Mouse (Mus musculus) frontal cortex, adult (tissue): ENCODE results near the gene Spock1.
A peak's percentile ranks its signal among the peaks of the same experiment; 100 is the strongest.

Experiments
- ATAC-seq: cut with Nextera tagmentation; 2 replicates; pipeline ENCODE4 v1.9.2; 2017; ENCODE audit warnings: mild to moderate bottlenecking, moderate library complexity, mixed read lengths; ENCODE audit not compliant: low TSS enrichment

The Spock1 gene

GRCm38 (mm10) chr13:57659872-57660271, 248.3 kb downstream of the Spock1 start:
- 0 out of 2 replicates have a peak, but pooled peaks have one; percentile 51 for ATAC-seq

- no peak for ATAC-seq
These were observed 251.5 kb downstream of the Spock1 start for GRCm38 (mm10) chr13:57656606-57657005.

- no peak for ATAC-seq
These were observed 253.8 kb downstream of the Spock1 start for GRCm38 (mm10) chr13:57654362-57654761.

- 0 out of 2 replicates have a peak, but pooled peaks have one; percentile 8 for ATAC-seq
These were observed 256.9 kb downstream of the Spock1 start for GRCm38 (mm10) chr13:57651236-57651635.

- ATAC-seq: no peak
These were observed 259.3 kb downstream of the Spock1 start for GRCm38 (mm10) chr13:57648784-57649183.

DNA sequence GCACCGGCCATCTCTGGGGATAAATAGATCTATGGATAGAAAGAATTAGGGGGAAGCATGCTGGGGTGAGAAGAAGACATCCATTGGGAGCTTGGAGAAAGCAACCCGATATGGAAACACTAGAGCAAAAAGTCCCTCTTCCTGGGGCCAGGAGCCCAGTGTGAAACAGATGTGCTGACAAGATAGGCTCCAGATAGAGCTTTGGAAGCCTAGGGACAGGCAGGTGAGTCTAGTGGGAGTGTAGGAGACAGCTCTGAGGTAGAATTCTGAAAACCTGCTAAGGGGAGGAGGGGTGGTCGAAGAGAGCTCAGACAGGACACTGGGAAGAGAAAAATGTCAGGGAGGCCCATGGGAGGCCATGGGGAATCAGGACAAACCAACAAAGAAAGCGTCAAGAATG, 260.7 kb downstream of the Spock1 start:
- no peak for ATAC-seq

DNA sequence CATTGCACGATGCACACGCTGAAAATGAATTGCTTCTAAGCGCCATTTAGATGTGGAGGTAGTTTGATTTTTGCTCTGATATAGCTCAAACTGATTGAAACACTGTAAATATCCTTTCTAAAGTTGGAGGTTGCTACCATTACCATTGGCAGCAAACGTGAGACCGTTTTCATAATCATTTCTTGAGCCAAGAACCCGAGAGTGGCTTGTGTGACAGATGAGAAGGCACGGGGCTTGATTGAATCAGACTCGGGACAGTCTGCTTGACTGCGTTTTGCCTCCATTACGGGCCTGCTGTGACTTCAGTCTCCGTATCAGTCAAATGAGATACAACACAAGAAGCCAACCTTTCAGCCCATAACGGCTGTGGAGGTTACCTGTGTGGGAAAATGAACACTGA, 265.1 kb downstream of the Spock1 start:
- ATAC-seq: no peak

DNA sequence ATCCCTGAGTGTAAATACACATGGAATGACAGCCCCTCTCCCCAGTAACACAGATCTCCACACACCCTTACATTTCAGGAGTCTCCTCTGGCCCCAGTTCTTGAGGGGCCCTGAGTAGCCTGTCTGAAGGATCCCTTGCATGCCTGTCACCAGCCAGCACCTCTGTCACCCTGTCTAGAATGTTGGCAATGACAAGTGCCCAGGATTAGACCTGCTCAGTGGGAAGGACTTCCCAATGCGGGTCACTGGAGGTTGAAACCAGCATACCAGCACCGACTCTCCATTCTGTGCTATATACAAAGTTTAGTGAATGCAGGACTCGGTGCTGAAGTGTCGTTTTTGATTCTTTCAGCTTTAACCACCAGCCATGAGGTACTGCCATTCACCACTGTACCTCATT, 266.5 kb downstream of the Spock1 start:
- ATAC-seq: no peak

DNA sequence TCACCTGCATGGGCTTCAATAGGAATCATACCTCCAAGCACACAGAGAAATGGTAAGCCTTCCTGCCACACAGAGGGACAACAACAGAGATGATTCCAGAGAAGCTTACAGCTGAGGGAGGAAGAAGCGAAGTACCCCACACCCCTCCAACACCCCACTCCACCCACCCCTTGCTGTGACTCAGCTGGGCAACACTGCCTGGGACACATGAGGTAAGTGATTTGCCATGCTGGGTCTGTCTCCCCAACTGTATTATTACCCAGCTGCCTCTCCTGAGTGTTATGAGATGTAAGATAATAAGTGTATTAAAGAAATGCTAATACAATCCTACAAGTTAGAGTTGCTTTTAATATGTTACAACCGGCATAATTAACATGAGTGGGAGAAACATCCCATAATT, 267.2 kb downstream of the Spock1 start:
- ATAC-seq: no peak

- ATAC-seq: peak; percentile 70
These were observed 269.3 kb downstream of the Spock1 start for GRCm38 (mm10) chr13:57638820-57639219.

DNA sequence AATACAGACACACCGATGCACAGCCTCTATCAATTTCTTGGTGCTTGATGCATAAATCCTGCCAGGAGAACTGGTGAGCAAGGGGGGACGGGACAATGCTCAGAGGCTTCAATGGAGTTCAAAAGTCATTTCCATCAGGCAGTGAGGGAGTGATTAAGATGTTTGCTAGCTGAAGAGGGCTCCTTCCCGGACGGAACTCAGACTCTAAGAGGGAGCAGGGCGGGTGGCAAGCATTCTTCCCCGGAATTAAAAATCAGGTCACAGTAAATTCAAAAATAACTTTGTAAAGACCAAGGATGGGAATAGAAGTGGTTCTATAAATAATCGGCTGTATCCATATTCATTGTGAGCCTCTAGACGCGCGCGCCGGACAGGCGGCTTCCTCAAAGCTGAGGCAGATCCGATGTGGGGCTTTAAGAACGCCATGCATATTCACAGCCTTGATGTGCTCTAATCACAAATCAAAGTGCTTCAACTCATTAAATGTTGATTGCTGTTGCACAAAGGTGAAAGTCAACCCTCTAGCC, 270.5 kb downstream of the Spock1 start:
- ATAC-seq: peak; percentile 50

- ATAC-seq: peak; percentile 28; the same call in 1 of the 2 replicates
These were observed 271.0 kb downstream of the Spock1 start for GRCm38 (mm10) chr13:57637080-57637572.

DNA sequence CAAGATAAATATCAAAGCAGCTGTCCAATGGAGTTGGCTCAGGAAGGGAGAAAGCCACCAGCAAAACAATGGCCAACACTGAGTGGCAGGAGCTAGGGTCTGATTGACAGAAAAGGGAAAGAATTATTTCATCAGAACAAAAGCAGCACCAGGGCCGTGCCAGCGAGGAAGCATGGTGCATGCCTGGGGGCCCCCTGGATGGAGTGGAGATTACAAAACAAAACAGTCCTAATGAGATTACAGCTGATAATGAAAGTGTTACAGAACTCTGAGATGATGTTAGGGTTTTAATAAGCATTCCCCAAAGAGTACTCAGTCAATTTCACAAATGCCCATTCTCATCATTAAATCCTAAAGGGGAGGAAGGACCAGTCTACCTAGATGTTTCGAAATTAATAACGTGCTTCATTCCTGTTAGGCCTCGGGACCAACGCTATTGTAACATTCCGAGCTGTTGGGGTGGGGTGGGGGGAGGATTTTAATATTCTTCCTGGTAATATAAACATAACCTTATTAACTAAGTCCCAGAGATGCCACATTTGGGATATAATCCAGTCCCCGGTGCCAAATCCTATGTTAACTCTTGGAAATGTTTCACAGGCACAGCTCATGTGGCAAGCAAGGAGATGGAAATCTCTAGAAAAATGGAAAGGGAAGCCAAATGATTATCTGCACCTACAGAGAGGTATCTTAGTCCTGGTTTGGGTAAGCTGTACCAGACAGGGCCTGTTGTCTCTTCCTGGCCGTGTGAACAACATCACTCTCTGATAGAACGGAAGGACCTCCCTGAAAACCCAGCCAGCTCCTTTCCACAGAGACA, 271.7 kb downstream of the Spock1 start:
- no peak for ATAC-seq

- ATAC-seq: peak; percentile 61
These were observed 277.6 kb downstream of the Spock1 start for GRCm38 (mm10) chr13:57630532-57630931.

- no peak for ATAC-seq
These were observed 279.9 kb downstream of the Spock1 start for GRCm38 (mm10) chr13:57628218-57628617.

- ATAC-seq: no peak
These were observed 281.7 kb downstream of the Spock1 start for GRCm38 (mm10) chr13:57626434-57626833.

DNA sequence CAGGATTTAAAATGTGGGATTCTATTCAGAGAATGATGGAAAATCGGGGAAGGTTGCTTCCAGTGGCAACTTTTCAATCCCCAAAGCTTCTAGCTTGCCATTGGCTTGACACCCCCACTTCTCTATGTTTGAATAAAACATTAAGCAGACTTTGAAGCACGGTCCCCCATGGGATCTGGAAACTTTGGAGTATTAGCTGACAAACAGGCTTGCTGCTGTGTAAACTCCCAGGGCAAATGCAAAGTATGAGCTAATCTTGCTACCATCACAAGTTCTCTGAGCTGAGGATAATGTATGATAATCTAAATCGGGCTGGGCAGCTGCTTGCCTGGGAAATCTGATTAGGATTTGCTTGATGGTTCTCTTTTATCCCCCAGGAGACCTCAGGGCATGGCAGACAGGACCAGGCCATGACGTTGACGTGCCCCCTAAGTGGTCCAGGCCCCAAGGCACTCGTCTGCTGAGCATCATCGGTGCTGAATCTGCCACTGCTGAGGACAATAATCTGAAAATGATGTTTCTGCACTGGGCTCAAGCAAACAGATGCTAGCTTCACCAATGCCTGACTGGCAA, 284.1 kb downstream of the Spock1 start:
- ATAC-seq: no peak

- ATAC-seq: peak; percentile 81
These were observed 288.9 kb downstream of the Spock1 start for GRCm38 (mm10) chr13:57619079-57619768.

DNA sequence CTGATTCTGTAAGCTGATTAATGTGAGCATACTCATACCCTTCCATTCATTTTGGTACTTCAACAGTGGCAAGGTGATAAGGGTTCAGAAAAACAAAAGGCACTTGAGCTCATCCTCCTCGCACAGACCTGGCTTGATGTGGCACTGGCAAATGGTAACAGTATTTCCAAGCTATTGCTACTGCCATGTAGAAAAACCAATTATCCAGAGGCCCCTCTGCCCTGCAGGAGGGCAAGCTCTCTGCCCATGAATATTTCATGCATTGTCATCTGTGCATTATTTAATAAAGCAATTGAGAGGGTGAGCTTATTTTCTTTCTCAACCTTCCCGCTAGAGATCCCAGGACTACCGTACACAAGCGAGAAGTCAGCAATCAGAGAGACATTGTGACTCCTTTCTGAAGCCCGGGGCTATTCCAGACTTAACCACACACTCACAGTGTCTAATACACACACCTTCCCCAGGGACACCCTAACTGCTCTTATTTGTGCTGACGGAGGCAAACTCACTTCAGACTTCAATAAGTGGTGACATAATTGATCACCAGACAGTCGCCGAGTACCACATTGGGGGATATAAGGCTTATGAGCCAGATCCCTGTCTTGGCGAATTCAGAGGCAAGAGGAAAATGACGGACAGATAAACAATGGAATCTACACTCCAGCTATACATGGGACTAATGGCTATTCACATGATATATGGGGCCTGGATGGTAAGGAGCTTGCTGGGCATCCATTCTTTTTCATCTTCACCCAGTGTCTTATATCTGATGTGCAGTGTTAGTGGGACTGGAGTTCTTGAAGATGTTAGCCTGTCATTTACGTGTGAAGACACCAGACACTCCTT, 296.6 kb downstream of the Spock1 start:
- ATAC-seq: no peak

DNA sequence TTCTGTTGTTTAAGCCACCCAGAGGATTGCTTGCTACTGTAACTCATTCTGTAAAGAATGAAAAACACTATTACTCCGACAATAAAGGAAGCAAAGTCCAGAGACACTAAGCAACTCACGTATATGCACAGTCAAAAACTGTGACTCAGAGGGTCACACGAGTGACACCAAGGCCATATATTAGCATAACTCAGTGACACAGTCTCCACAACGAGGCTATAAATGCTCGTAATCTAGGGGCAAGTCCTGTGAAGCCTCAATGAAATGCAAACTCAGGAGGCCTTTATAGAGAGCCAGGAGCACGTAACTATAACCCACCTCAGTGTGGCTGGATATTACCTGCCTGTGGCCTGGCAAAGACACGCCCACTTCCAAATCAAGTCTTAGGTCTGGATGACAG, 298.2 kb downstream of the Spock1 start:
- no peak for ATAC-seq

- no peak for ATAC-seq
These were observed 303.7 kb downstream of the Spock1 start for GRCm38 (mm10) chr13:57604437-57604836.
